Mouse (Mus musculus) ES-Bruce4 (cell line): Measurements from ENCODE around the gene Barx2. TPM values are rescaled to one million over a fixed set of nuclear protein-coding genes. Genes with fewer than 3 reads are reported as not detected.

Experiments used
- H3K27ac ChIP-seq: 2 replicates; pipeline ENCODE4 v1.5.1; 2012; ENCODE audit warnings: low read length, inconsistent platforms; ENCODE audit not compliant: insufficient read depth
- H3K27me3 ChIP-seq: 2 replicates; pipeline ENCODE4 v1.6.1; 2012; ENCODE audit warnings: mild to moderate bottlenecking, low read length, inconsistent platforms; ENCODE audit not compliant: control insufficient read depth, poor library complexity, insufficient read depth, severe bottlenecking
- H3K36me3 ChIP-seq: 2 replicates; pipeline ENCODE4 v1.6.1; 2012; ENCODE audit warnings: inconsistent platforms, mild to moderate bottlenecking, low read length, moderate library complexity; ENCODE audit not compliant: control insufficient read depth, poor library complexity, insufficient read depth, severe bottlenecking
- H3K4me1 ChIP-seq: one replicate; pipeline ENCODE4 v1.8.1; 2011; ENCODE audit warnings: low read length; ENCODE audit not compliant: control insufficient read depth, insufficient read depth
- H3K4me3 ChIP-seq: 2 replicates; pipeline ENCODE4 v1.5.1; 2011; ENCODE audit warnings: low read depth, mild to moderate bottlenecking, low read length
- H3K9ac ChIP-seq: 2 replicates; pipeline ENCODE4 v1.6.1; 2012; ENCODE audit warnings: low read depth, mild to moderate bottlenecking, inconsistent platforms; ENCODE audit not compliant: poor library complexity, severe bottlenecking
- H3K9me3 ChIP-seq: replicated peaks from 2 replicates; pipeline ENCODE4 v1.6.1; 2012; ENCODE audit warnings: mild to moderate bottlenecking, low read length, inconsistent platforms; ENCODE audit not compliant: control insufficient read depth, poor library complexity, insufficient read depth, severe bottlenecking
- CTCF ChIP-seq: IDR thresholded peaks from one replicate; pipeline ENCODE4 v1.8.1; 2011; ENCODE audit warnings: low read depth, low read length
- EP300 ChIP-seq: IDR thresholded peaks from 2 replicates; pipeline ENCODE4 v1.6.1; 2011; ENCODE audit warnings: low read depth, low read length; ENCODE audit not compliant: insufficient read depth
- POLR2A ChIP-seq: IDR thresholded peaks from one replicate; pipeline ENCODE4 v1.8.1; 2011; ENCODE audit warnings: low read length; ENCODE audit not compliant: insufficient read depth
- polyA plus RNA-seq: library from polyadenylated mRNA; stranded (reverse); fragments of >200 nt; gene quantifications from 2 replicates; pipeline ENCODE4 v1.2.4, GENCODE M21; 2011; ENCODE audit warnings: low read depth; ENCODE audit not compliant: missing spikeins, insufficient read depth, insufficient read length

Gene Barx2
- polyA plus RNA-seq, 1 experiment: not detected

GRCm38 (mm10) chr9:31849387-31849786 is 63.9 kb downstream of the Barx2 start:
- H3K9ac ChIP-seq: no peak overlapping the region
- no peaks in the 10 kb centered on the region for H3K36me3 ChIP-seq
- no peak overlapping the region for H3K27ac ChIP-seq
- H3K4me3 ChIP-seq: no peak overlapping the region
- H3K9me3 ChIP-seq: no peaks in the 10 kb centered on the region
- no peak for TF ChIP-seq EP300
- no peak for TF ChIP-seq CTCF
- TF ChIP-seq POLR2A: no peak
- no peaks in the 10 kb centered on the region for H3K4me1 ChIP-seq
- no peaks in the 10 kb centered on the region for H3K27me3 ChIP-seq

GRCm38 (mm10) chr9:31844614-31845013 is 68.6 kb downstream of the Barx2 start:
- no peak overlapping the region for H3K9ac ChIP-seq
- TF ChIP-seq EP300: no peak
- TF ChIP-seq CTCF: no peak
- TF ChIP-seq POLR2A: no peak
- H3K27ac ChIP-seq: no peak overlapping the region
- no peaks in the 10 kb centered on the region for H3K27me3 ChIP-seq
- no peak overlapping the region for H3K4me3 ChIP-seq
- no peaks in the 10 kb centered on the region for H3K36me3 ChIP-seq
- no peaks in the 10 kb centered on the region for H3K4me1 ChIP-seq
- H3K9me3 ChIP-seq: no peaks in the 10 kb centered on the region

- H3K4me1 ChIP-seq: no peaks in the 10 kb centered on the region
- no peaks in the 10 kb centered on the region for H3K27me3 ChIP-seq
- no peak overlapping the region for H3K27ac ChIP-seq
- H3K36me3 ChIP-seq: no peaks in the 10 kb centered on the region
- H3K4me3 ChIP-seq: no peak overlapping the region
- H3K9me3 ChIP-seq: no peaks in the 10 kb centered on the region
- no peak overlapping the region for H3K9ac ChIP-seq
- TF ChIP-seq EP300 (no peak), POLR2A (no peak)
Measured at GRCm38 (mm10) chr9:31841108-31841815, 72.0 kb downstream of the Barx2 start.

GRCm38 (mm10) chr9:31840571-31840970 is 72.7 kb downstream of the Barx2 start:
- TF ChIP-seq EP300: no peak
- TF ChIP-seq CTCF: no peak
- no peak for TF ChIP-seq POLR2A
- no peaks in the 10 kb centered on the region for H3K27me3 ChIP-seq
- no peak overlapping the region for H3K4me3 ChIP-seq
- no peak overlapping the region for H3K27ac ChIP-seq
- no peaks in the 10 kb centered on the region for H3K36me3 ChIP-seq
- H3K9me3 ChIP-seq: no peaks in the 10 kb centered on the region
- no peaks in the 10 kb centered on the region for H3K4me1 ChIP-seq
- H3K9ac ChIP-seq: no peak overlapping the region

GRCm38 (mm10) chr9:31840037-31840436 is 73.2 kb downstream of the Barx2 start:
- TF ChIP-seq EP300 (no peak), POLR2A (no peak), CTCF (no peak)
- H3K9ac ChIP-seq: no peak overlapping the region
- no peak overlapping the region for H3K27ac ChIP-seq

GRCm38 (mm10) chr9:31839106-31840027 is 73.9 kb downstream of the Barx2 start:
- no peak overlapping the region for H3K27ac ChIP-seq
- no peak for TF ChIP-seq EP300
- no peak for TF ChIP-seq CTCF
- no peak for TF ChIP-seq POLR2A

More at GRCm38 (mm10) chr9:31840037-31840436, 73.2 kb downstream of the Barx2 start:
- H3K36me3 ChIP-seq: no peaks in the 10 kb centered on the region
- H3K4me1 ChIP-seq: no peaks in the 10 kb centered on the region
- no peak overlapping the region for H3K4me3 ChIP-seq
- no peaks in the 10 kb centered on the region for H3K9me3 ChIP-seq
- no peaks in the 10 kb centered on the region for H3K27me3 ChIP-seq

More at GRCm38 (mm10) chr9:31839106-31840027, 73.9 kb downstream of the Barx2 start:
- Histone ChIP-seq H3K9ac (no peak overlapping the region), H3K36me3 (no peaks in the 10 kb centered on the region), H3K4me1 (no peaks in the 10 kb centered on the region), H3K9me3 (no peaks in the 10 kb centered on the region), H3K4me3 (no peak overlapping the region), H3K27me3 (no peaks in the 10 kb centered on the region)
